Mouse (Mus musculus): ENCODE measurements around the gene Ubqln1.

Ubqln1 gene

DNA sequence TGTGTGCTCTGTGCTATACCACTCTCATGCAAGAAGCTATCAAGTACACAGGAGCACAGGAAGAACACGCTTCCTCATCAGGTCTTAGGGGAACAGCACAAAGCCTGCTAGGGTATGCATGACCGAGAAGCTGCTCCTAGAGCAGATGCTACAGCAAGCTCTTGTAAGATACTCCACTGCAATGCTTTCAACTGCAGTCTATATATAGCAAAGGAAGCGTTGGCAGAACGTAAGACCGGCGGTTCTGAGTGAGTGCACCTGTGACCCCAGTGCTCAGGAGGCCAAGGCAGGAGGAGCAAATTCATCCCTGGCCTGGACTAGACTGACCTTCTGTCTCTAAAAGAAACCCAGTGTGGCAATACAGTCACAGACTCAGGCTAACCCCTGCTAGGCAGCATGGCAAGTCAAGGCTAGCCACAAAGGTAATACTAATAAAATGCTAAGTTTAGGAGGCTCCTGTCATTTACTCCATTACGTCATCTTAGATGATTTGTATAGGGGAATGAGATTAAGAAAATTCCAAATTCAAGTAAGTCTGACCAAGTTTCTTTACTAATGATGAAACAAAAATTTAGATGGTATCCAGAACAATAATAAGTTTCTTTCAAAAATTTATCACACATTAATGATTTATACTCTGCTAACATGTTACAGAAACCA lies 17.3 kb downstream of the Ubqln1 start:
- DNase-seq (ENCODE audit: low read depth): no peak

DNA sequence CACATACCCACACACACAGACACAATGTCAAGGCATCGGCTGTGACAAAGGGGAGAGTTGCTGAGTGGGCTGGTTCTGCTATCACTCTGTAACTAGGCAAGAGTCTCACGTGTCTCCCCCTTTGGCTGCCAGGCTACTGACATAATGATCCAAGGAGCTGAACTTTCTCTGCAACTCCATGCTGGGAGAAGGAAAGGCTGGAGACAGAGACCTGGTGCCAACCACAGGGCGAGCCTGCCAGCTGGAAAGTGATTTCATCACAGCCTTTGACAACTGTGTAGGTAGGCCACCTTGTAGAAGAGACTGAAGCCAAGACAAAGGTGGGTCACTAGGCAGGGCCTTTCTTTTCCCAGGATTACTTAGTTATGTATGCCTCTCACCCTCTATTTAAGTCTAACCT lies 18.2 kb downstream of the Ubqln1 start:
- no peak for DNase-seq (ENCODE audit: low read depth)

- no peak for DNase-seq (ENCODE audit: low read depth)
Measured at GRCm38 (mm10) chr13:58194908-58195307, 20.5 kb downstream of the Ubqln1 start.

DNA sequence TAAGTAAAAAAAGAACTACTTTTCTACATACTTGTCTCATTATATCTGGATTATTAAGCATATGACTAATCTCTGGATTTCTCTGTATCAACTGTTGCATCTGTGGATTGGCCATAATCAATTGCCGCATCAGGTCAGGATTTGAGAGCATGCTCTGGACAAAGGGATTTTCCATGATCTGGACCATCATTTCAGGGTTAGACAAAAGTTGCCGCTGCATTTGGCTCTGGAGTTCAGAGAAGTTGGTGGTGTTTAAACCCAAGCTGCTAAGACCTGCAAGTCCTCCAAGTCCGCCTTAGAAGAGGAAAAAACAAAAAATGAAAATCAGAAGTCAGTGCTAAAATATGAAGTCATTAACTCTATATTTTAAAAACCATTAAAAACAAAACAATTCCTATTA lies 22.2 kb downstream of the Ubqln1 start:
- no peak for DNase-seq (ENCODE audit: low read depth)

- DNase-seq (ENCODE audit: low read depth): no peak
Measured at GRCm38 (mm10) chr13:58192146-58192545, 23.3 kb downstream of the Ubqln1 start.

GRCm38 (mm10) chr13:58191516-58191915 lies 23.9 kb downstream of the Ubqln1 start:
- no peak for DNase-seq (ENCODE audit: low read depth)

GRCm38 (mm10) chr13:58189473-58189872 lies 26.0 kb downstream of the Ubqln1 start:
- no peak for DNase-seq (ENCODE audit: low read depth)

DNA sequence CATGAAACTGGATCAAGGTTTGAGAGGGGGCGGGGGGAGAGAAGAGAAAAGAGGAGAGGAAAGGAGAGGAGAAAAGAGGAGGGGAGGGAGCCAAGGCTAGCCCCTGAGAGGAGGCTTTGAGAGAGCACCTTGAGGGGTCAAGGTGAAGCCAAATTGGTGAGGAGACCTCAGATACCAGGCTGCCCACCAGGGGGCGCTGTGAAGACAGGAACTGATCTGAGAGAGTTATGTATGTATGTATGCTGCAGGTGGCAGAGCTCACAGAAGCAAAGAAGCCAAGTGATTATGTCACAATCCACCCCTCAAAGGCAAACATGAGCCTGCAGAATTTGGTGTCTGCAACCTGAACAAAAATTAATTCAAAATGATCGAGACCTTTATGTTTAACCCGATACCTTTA lies 27.0 kb downstream of the Ubqln1 start:
- peak; percentile 77 for DNase-seq (ENCODE audit: low read depth)

GRCm38 (mm10) chr13:58187751-58188150 lies 27.7 kb downstream of the Ubqln1 start:
- DNase-seq (ENCODE audit: low read depth): no peak

DNA sequence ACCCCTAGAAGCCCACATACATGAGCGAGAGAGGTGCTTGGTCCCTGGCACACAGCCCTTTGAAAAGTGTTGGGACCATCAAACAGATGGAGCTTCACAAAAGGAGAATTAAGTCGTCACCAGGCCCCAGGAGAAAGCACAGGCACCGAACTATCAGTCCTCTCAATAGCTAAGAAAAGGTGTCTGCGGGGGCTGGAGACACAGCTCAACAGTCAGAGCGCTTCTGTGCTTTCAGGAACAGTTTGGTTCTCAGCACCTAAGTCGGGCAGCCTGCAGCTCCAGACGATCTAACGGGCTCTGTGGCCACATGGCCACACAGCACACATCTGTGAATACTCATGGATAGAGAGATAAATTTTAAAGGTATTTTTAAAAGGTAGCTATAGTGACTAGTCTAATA lies 29.2 kb downstream of the Ubqln1 start:
- no peak for DNase-seq (ENCODE audit: low read depth)

DNA sequence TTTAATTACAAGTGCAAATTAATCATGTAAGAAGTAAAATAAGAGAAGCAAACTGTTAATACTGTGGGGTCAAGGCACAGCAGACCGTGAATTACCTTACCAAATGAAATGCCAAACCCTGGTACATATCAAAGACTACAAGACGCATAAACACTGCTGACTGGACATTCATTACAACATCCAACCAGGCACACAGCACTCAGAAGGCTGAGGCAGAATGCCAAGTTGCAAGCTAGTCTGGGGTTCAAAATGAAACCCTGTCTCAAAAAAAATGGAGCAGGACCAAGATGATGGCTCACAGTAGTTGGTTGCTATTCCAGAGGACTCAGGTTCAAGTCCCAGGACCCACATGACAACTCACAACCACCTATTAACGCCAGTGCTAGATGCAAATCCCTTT lies 31.3 kb downstream of the Ubqln1 start:
- no peak for DNase-seq (ENCODE audit: low read depth)

GRCm38 (mm10) chr13:58181607-58182551 lies 33.6 kb downstream of the Ubqln1 start:
- DNase-seq (ENCODE audit: low read depth): no peak

- no peak for DNase-seq (ENCODE audit: low read depth)
Measured at GRCm38 (mm10) chr13:58177511-58178208, 37.8 kb downstream of the Ubqln1 start.

DNA sequence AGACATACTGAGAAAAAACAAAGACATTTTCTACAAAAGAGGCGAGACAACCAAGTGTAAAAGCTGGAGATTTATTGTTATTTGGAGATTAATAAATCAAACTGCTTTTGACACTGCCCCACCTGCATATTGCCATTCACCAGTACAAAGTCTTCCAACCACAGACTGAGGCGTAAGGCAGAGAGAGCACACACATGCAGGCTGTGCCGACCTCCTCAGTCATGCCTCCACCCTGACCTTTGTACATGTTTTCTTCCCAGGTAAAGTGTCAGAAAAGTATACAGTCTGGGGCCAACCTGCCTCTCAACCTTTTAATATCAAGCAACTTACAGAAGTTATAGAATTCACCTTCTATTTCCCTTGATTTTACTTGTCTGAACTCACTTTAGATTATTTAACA lies 39.3 kb downstream of the Ubqln1 start:
- DNase-seq (ENCODE audit: low read depth): no peak

DNA sequence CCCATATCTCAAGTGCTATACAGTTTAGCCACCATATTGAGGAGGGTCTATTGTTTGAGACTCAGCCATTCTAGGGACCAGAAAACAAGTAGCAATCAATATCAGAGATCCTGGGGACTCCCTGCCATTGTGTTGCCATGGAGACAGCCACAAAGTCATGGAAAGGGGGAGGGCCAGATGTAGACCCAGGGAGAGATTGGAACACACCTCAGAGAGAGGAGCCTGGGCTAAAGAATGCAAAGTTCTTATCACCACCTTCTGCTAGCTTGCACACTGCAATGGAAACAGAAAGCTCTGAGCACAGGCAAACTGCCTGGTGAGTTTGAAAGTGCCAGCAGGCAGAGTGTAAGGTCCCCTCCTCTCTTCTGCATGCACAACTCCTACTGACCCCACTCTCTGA lies 47.3 kb downstream of the Ubqln1 start:
- DNase-seq (ENCODE audit: low read depth): no peak

- no peak for DNase-seq (ENCODE audit: low read depth)
Measured at GRCm38 (mm10) chr13:58163343-58163742, 52.1 kb downstream of the Ubqln1 start.

GRCm38 (mm10) chr13:58160761-58161160 lies 54.7 kb downstream of the Ubqln1 start:
- no peak for DNase-seq (ENCODE audit: low read depth)

DNA sequence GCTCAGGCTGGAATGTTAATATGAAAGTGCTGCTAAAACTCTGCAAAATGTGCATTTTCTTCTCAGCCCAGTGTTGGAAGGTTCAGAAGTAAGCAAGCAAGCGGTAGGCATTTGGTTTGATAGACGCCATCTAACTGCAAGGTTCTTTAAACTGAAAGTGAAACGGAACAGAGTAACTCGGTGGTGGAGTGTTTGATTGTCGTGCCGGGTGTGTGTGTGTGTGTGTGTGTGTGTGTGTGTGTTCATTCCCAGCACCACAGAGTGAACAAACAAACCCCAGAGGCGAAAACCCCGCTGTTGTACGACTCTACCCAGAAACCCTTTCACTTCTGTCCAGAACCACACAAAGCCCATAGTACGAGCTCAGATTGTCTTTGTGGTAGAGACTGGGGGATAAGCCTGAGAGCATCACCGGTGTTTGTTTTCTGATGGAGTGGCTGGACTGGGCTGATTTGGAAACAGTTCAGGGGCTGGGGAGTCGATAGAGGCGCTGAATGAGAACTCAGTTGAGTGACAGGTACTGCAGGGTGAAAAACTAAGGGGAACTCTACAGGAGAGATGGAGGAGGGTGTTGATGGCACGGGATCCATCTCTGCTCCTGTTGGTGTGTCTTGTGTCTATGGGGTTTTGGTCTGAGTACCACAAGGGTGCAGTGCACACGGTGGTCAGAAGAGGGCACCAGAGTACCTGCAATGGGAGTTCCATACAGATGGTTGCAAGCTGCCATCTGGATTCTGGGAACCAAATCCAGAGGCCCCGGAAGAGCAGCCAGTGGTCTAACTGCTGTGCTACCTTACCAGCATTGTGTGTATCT lies 57.1 kb downstream of the Ubqln1 start:
- peak; percentile 94 for DNase-seq (ENCODE audit: low read depth)

GRCm38 (mm10) chr13:58157447-58158098 lies 57.9 kb downstream of the Ubqln1 start, which contains the start of gene Idnk:
Gene Idnk (plus strand): TSS chr13:58157649.
- DNase-seq (ENCODE audit: low read depth): peak; percentile 67

DNA sequence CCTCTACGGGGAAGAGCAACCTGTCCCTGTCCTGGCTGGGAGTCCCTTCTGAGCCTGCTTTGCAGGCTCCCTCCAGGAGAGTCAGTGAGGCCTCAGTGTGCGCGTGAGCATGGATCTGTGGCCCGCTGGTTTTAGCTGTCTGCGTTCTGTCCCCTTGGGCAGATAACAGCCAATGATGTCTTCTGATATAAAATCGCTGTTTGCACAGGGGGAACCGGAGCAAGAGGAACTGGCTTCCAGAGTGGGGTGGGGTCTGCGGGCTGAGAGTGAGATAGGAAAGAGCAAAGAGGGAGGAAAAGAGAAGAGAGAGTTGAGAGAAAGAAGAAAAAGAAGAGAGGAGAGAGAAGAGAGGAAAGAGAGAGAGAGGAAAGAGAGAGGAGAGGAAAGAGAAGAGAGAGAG lies 58.4 kb downstream of the Ubqln1 start:
- DNase-seq (ENCODE audit: low read depth): peak; percentile 15

DNA sequence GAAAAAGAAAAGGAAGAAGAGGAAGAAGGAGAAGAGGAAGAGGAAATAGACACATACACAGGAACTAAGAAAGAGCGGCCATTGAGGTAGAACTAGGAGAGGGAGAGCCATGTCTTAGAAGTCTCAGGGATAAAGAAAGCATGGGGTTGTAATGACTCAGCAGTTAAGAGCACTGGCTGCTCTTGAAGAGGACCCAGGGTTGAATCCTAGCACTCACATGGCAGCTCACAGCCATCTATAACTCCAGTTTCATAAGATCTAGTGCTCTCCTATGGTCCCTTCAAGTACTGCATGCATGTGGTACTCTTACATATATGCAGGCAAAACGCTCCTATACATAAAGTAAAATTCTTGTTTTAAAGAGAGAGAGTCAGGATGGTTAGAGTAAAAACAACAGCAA lies 59.4 kb downstream of the Ubqln1 start:
- DNase-seq (ENCODE audit: low read depth): no peak

Data from c-Kit-positive CD71-positive TER-119-negative erythroid progenitor cells, embryonic 14.5 days (primary cell).